Mouse (Mus musculus) heart, embryonic 12.5 days (tissue): ENCODE measurements around the gene Ttll2. TPM values are rescaled to one million over a fixed set of nuclear protein-coding genes. Genes with fewer than 3 reads are reported as not detected.
A peak's percentile ranks its signal among the peaks of the same experiment; 100 is the strongest.
"Not testable (repeated sequence)": the region's sequence is repeated elsewhere in the genome, so short reads cannot be mapped to it uniquely, and the experiment has no call there.

ENCODE experiments used
- ATAC-seq: fragments of 200-750 bp; cut with Nextera tagmentation; 2 replicates; pipeline ENCODE4 v1.8.0; 2017; ENCODE audit warnings: moderate TSS enrichment, moderate library complexity; ENCODE audit not compliant: insufficient number of reproducible peaks, low FRiP score
- H3K27ac ChIP-seq: fragments of 300-500 bp; sonication (generic); 2 replicates; pipeline ENCODE4 v1.5.1; 2016; ENCODE audit warnings: mild to moderate bottlenecking, moderate library complexity; ENCODE audit not compliant: poor library complexity, severe bottlenecking
- H3K27me3 ChIP-seq: fragments of 300-500 bp; sonication (generic); replicated peaks from 2 replicates; pipeline ENCODE4 v1.6.1; 2016; ENCODE audit warnings: mild to moderate bottlenecking, moderate library complexity
- H3K36me3 ChIP-seq: fragments of 300-500 bp; sonication (generic); 2 replicates; pipeline ENCODE4 v1.6.1; 2016; ENCODE audit warnings: mild to moderate bottlenecking, moderate library complexity
- H3K4me1 ChIP-seq: fragments of 300-500 bp; sonication (generic); replicated peaks from 2 replicates; pipeline ENCODE4 v1.6.1; 2016; ENCODE audit warnings: mild to moderate bottlenecking
- H3K4me2 ChIP-seq: fragments of 300-500 bp; sonication (generic); 2 replicates; pipeline ENCODE4 v1.6.1; 2016; ENCODE audit warnings: mild to moderate bottlenecking, moderate library complexity
- H3K4me3 ChIP-seq: fragments of 300-500 bp; sonication (generic); 2 replicates; pipeline ENCODE4 v1.5.1; 2016; ENCODE audit warnings: mild to moderate bottlenecking
- H3K9ac ChIP-seq: fragments of 300-500 bp; sonication (generic); 2 replicates; pipeline ENCODE4 v1.6.1; 2016; ENCODE audit warnings: mild to moderate bottlenecking, moderate library complexity
- H3K9me3 ChIP-seq: fragments of 300-500 bp; sonication (generic); replicated peaks from 2 replicates; pipeline ENCODE4 v1.6.1; 2016; ENCODE audit warnings: mild to moderate bottlenecking, moderate library complexity
- WGBS: fragments of 180-500 bp; shearing (Covaris S2); methylation state at CpG from one replicate; pipeline ENCODE4 v1.1.7; 2016; 5-methylcytosine and 5-hydroxymethylcytosine counted together
- polyA plus RNA-seq: library from polyadenylated mRNA; unstranded; fragments of >200 nt; fragmentation: Nextera tagmentation; extraction: Ambion mirVana; gene quantifications from 2 replicates; pipeline ENCODE4 v1.2.1, GENCODE M21; 2016

The Ttll2 gene
- polyA plus RNA-seq, 1 experiment from 2014 or later = not detected

GRCm38 (mm10) chr17:7359806-7360205 is 7.3 kb upstream of the Ttll2 start:
- WGBS = 81% methylated on average over 4 of the region's 4 CpGs
- not testable (repeated sequence) for H3K9me3 ChIP-seq, H3K27me3 ChIP-seq, H3K4me3 ChIP-seq, H3K4me1 ChIP-seq, H3K9ac ChIP-seq, H3K36me3 ChIP-seq, H3K4me2 ChIP-seq, ATAC-seq, H3K27ac ChIP-seq

DNA sequence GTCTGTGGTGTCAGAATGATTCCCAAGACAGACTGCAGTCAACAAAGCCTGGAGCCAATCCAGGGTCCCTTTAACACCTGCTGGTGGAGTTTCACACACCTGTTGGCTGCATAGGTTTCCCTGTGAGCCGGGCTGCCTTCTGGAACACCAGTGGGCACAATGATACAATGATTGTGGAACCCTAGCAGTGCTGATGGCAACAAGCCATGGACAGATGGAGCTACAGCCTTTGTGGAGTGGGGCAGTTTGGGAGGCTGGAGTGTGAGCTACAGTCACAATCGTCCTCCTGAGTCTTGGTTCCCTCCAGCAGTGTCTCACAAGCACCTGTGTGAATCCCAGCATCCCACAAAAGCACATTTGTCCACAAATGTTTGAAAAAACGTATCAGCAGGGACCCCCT is 3.7 kb downstream of the Ttll2 start:
- not testable (repeated sequence) for H3K27me3 ChIP-seq, H3K9me3 ChIP-seq, H3K27ac ChIP-seq, H3K4me1 ChIP-seq, H3K9ac ChIP-seq, H3K36me3 ChIP-seq, H3K4me3 ChIP-seq, H3K4me2 ChIP-seq, ATAC-seq
- WGBS = 46% methylated on average over 2 of the region's 3 CpGs

GRCm38 (mm10) chr17:7337381-7337780 is 15.1 kb downstream of the Ttll2 start:
- not testable (repeated sequence) for H3K36me3 ChIP-seq, H3K9me3 ChIP-seq, H3K27ac ChIP-seq, H3K9ac ChIP-seq, H3K4me3 ChIP-seq, H3K4me2 ChIP-seq, H3K27me3 ChIP-seq, H3K4me1 ChIP-seq
- 60% methylated on average over 8 of the region's 9 CpGs for WGBS
- peak; percentile 53; the same call in 1 of the 2 replicates for ATAC-seq

DNA sequence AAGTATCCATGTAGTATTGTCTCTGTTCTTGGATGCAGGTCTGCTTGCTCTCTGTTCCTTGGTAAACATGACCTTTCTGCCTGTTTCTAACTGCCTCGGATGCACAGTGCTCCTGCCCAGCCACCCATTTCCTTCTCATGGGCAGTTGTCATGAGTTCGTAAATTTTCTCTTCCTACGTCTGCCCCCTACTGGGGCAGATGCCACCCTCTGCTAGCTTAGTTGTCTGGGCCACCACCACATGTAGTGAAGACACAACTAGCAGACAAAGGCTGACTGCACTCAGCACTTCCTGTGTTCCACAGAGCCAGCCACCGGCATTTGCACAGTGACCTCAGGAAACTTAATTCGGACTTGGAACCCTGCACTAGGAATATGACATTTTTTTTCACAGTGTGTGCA is 19.8 kb downstream of the Ttll2 start:
- not testable (repeated sequence) for H3K4me2 ChIP-seq, H3K36me3 ChIP-seq, H3K9ac ChIP-seq, H3K9me3 ChIP-seq, H3K4me3 ChIP-seq, H3K27ac ChIP-seq, H3K27me3 ChIP-seq, ATAC-seq, H3K4me1 ChIP-seq
- WGBS = 70% methylated on average over 3 of the region's 5 CpGs

DNA sequence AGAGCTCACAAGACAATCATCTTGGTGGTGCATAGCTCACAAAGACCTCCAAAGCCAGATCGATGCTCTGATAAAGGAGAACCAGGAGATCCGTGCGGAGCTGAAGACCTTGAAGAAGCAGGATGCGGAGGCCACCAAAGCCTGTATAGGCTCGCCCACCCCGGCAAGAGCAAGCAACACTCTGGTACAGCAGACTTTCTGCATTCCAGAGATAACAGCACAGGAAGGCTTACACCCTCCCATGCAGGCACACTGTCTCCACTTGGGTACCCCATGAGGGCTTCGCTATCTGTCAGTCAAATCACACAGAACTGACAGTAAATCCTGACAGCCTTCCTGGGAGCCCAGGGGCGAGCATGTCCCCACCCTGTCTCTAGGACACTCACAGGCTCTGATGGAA is 26.1 kb downstream of the Ttll2 start:
- H3K9me3 ChIP-seq, H3K36me3 ChIP-seq, H3K27ac ChIP-seq, H3K4me1 ChIP-seq, H3K9ac ChIP-seq, H3K4me2 ChIP-seq, H3K4me3 ChIP-seq, H3K27me3 ChIP-seq: not testable (repeated sequence)
- peak; percentile 29; the same call in 1 of the 2 replicates for ATAC-seq
- 3% methylated on average over 6 of the region's 8 CpGs for WGBS

GRCm38 (mm10) chr17:7324346-7324745 is 28.1 kb downstream of the Ttll2 start, which contains the start of gene Tcp10a:
Gene Tcp10a, plus strand, starts transcription at chr17:7324646.
- 91% methylated on average over 5 of the region's 5 CpGs for WGBS
- H3K4me3 ChIP-seq, H3K4me2 ChIP-seq, ATAC-seq, H3K9me3 ChIP-seq, H3K4me1 ChIP-seq, H3K36me3 ChIP-seq, H3K27ac ChIP-seq, H3K27me3 ChIP-seq, H3K9ac ChIP-seq: not testable (repeated sequence)

GRCm38 (mm10) chr17:7319789-7320188 is 32.7 kb downstream of the Ttll2 start:
- not testable (repeated sequence) for H3K36me3 ChIP-seq, H3K4me3 ChIP-seq, H3K9ac ChIP-seq, ATAC-seq, H3K27me3 ChIP-seq, H3K27ac ChIP-seq, H3K4me1 ChIP-seq, H3K9me3 ChIP-seq, H3K4me2 ChIP-seq
- WGBS = 69% methylated on average over 6 of the region's 6 CpGs

DNA sequence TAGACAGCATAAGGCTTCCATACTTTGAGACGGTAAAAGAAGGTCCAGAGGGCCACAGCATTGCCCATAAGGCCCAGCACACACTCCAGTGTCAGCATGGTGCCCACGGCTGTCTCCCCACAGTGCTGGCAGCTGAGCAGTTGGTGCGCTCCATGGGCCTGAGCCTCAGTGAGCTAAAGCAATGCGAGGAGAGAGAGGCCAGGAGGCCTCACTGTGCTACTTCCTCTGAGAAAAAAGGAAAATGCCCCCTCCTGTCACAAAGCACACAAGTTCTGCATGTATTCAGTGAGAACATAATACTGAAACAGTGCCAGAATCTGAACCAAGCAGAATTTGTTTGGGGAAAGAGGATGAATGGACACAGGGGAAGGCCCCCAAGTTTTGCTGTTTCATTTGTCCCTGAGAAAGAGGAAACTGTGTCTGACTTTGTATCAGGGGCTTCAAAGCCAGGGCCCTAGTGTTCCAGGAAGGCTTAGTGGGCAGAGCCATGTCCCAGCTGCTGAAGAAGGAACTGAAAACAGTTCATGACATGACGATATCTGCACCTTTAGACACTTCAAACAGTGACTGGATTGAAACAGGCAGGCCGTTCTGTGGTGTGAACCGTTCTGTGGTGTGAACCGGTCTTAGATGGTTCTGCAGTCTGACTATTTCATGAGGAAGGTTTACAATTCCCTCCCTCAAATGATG is 36.7 kb downstream of the Ttll2 start:
- not testable (repeated sequence) for H3K4me3 ChIP-seq, H3K9me3 ChIP-seq, H3K36me3 ChIP-seq, H3K4me1 ChIP-seq, H3K27ac ChIP-seq, H3K4me2 ChIP-seq, ATAC-seq, H3K9ac ChIP-seq, H3K27me3 ChIP-seq
- 60% methylated on average over 7 of the region's 8 CpGs for WGBS

GRCm38 (mm10) chr17:7306278-7307196 is 46.0 kb downstream of the Ttll2 start:
- H3K27me3 ChIP-seq, H3K27ac ChIP-seq, H3K9me3 ChIP-seq, H3K36me3 ChIP-seq, H3K4me1 ChIP-seq, H3K4me3 ChIP-seq, H3K4me2 ChIP-seq, H3K9ac ChIP-seq: not testable (repeated sequence)
- 51% methylated on average over 8 of the region's 8 CpGs for WGBS
- peak; percentile 26; the same call in 1 of the 2 replicates for ATAC-seq
